Mouse (Mus musculus): ENCODE measurements around the gene Eci3. TPM values are rescaled to one million over a fixed set of nuclear protein-coding genes. Genes with fewer than 3 reads are reported as not detected.

The Eci3 gene
- 0.15 and 0.23 TPM in 2 replicates for polyA plus RNA-seq (2012; rRNA removed)

DNA sequence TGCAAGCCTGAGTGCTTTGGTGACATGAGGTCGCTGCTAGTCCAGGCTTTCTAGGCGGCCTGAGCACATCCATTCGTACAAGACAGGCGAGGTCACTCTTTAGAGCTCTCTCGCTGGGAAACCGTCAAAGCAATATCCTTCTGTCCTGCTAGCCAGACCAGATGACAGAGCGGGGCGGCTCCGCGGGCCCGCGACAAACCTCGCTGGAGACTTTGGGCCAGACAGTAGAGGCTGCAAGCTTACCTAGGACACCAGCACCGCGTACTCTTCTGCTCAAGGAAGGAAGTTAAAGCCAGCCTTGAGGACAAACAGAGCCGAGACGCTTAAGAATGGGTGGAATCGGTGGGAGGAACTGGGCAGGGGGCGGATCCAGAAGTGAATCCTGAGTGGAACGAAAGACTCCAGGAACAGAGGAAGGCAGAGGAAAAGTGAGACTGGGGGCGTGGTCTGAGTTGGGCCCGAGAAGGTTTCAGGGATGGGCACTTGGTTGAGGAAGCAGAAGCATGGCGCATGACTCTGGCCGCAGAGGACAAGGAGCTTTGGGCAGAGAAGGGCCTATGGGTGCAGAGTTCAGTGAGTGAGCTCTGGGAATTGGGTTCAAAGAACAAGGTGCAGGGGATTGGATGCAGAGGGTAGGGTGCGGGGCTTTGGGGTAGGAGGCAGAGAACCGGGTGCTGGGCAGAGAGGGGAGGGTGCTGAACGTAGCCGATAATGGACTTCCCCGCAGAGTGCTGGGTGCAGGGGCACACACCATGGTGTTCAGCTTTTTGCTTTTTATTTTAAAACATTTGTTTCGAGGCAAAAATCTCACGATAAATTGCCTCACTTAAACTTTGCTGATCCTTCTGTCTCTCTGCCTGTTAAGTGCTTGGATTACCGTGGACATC, at the start of gene Eci3:
TSS of gene Eci3 (minus strand) at position 300 of the 887 bp plus-strand sequence.

DNA sequence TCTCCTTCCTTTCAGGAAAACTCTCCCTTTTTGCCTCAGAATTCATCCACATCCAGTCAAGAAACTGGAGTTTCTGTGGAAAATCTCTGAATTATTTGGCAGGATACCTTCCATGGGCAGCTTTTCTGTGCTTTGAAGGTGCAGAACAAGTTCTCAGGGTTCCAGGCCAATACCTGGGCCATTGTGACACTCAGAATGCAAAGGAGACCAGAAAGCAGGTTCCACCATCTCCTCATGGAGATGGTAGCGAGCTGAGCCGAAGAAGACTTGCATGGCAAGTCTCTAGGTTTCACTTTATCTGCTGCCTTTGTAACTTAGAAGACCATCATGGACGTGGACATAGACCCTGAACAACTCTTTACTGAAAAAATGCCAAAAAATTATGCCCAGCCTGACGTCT, 39.4 kb downstream of the Eci3 start, which contains the start of the genes Fam217a and 4933417A18Rik:
TSS of gene Fam217a (minus strand) at position 101 of the 400 bp plus-strand sequence.
TSS of gene 4933417A18Rik (plus strand) at position 200 of the 400 bp plus-strand sequence.

Other genes with a start within 250 kb of the Eci3 start
- gene Fam50b, start 229.0 kb downstream of the Eci3 start, polyA plus RNA-seq (2012; rRNA removed): not detected in 2 replicates
- 3.9 and 6.1 TPM in 2 replicates for gene Prpf4b, start 88.5 kb downstream of the Eci3 start, polyA plus RNA-seq (2012; rRNA removed)
- gene Fam217a, start 39.5 kb downstream of the Eci3 start, polyA plus RNA-seq (2012; rRNA removed): 0.24 and 1.0 TPM in 2 replicates
- gene 4933417A18Rik, start 39.4 kb downstream of the Eci3 start, polyA plus RNA-seq (2012; rRNA removed): not detected in 2 replicates
- gene Eci2, start 63.3 kb upstream of the Eci3 start, polyA plus RNA-seq (2012; rRNA removed): 33.3 and 39.1 TPM in 2 replicates

Measured in ovary, adult 2 months (tissue).